Mouse (Mus musculus): Measurements from ENCODE around the gene Acvrl1. TPM values are rescaled to one million over a fixed set of nuclear protein-coding genes. Genes with fewer than 3 reads are reported as not detected.

The Acvrl1 gene
- polyA plus RNA-seq, 1 experiment from 2014 or later, result 5.5 TPM

- no peaks in the 10 kb centered on the region for H3K9me3 ChIP-seq (ENCODE audit: control insufficient read depth, low read length)
- WGBS, result 41% methylated on average over 8 of the region's 8 CpGs
- peaks cover 19% of the 10 kb centered on the region for H3K4me1 ChIP-seq (replicated peaks; ENCODE audit: control insufficient read depth, insufficient read depth, low read length)
- no peak overlapping the region for H3K4me2 ChIP-seq (replicated peaks; ENCODE audit: low read depth, low read length)
- no peak overlapping the region for H3K4me3 ChIP-seq (ENCODE audit: low read depth, low read length)
- H3K27me3 ChIP-seq (ENCODE audit: control insufficient read depth, insufficient read depth, low read length), result no peaks in the 10 kb centered on the region
- no peaks in the 10 kb centered on the region for H3K36me3 ChIP-seq (ENCODE audit: control insufficient read depth, insufficient read depth, low read length)
- DNase-seq (ENCODE audit: low spot score) (no peak), ATAC-seq (ENCODE audit: low FRiP score) (no peak)
- H3K9ac ChIP-seq (ENCODE audit: low read depth, low read length), result no peak overlapping the region
- H3K27ac ChIP-seq (ENCODE audit: low read depth, low read length), result no peak overlapping the region
Measured at GRCm38 (mm10) chr15:101142672-101143071, 14.3 kb downstream of the Acvrl1 start.

- H3K4me3 ChIP-seq (ENCODE audit: low read depth, low read length), result no peak overlapping the region
- 19% methylated on average over 8 of the region's 8 CpGs for WGBS
- no peaks in the 10 kb centered on the region for H3K27me3 ChIP-seq (ENCODE audit: control insufficient read depth, insufficient read depth, low read length)
- DNase-seq (ENCODE audit: low spot score), result no peak
- peaks cover 19% of the 10 kb centered on the region for H3K4me1 ChIP-seq (replicated peaks; ENCODE audit: control insufficient read depth, insufficient read depth, low read length)
- no peak overlapping the region for H3K9ac ChIP-seq (ENCODE audit: low read depth, low read length)
- H3K4me2 ChIP-seq (replicated peaks; ENCODE audit: low read depth, low read length), result no peak overlapping the region
- ATAC-seq (ENCODE audit: low FRiP score), result no peak
- H3K36me3 ChIP-seq (ENCODE audit: control insufficient read depth, insufficient read depth, low read length), result no peaks in the 10 kb centered on the region
- H3K9me3 ChIP-seq (ENCODE audit: control insufficient read depth, low read length), result no peaks in the 10 kb centered on the region
- no peak overlapping the region for H3K27ac ChIP-seq (ENCODE audit: low read depth, low read length)
Measured at GRCm38 (mm10) chr15:101143494-101143893, 15.2 kb downstream of the Acvrl1 start.

DNA sequence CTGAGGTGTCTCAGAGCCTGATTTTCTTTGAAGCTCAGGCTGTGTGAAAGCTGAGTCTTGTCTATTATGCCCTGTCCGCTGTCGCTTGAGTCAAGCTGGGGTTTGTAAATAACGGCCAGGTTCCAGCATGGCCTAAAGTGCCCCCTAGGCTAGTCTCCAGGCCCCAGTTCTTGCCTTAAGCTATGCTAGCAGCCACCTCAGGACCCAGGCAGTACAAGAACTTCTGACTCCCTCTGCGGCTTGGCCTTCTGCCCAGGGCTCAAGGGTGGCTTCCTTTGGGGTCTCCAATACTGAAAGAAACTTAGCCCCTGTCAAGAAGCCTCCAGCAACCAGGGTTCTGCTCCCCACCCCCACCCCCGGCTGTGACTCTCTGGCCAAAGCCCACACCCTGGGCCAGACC is 15.9 kb downstream of the Acvrl1 start:
- Histone ChIP-seq H3K4me3 (ENCODE audit: low read depth, low read length) (no peak overlapping the region), H3K27ac (ENCODE audit: low read depth, low read length) (no peak overlapping the region), H3K9ac (ENCODE audit: low read depth, low read length) (no peak overlapping the region), H3K4me2 (replicated peaks; ENCODE audit: low read depth, low read length) (no peak overlapping the region), H3K27me3 (ENCODE audit: control insufficient read depth, insufficient read depth, low read length) (no peaks in the 10 kb centered on the region), H3K4me1 (replicated peaks; ENCODE audit: control insufficient read depth, insufficient read depth, low read length) (peaks cover 17% of the 10 kb centered on the region), H3K9me3 (ENCODE audit: control insufficient read depth, low read length) (no peaks in the 10 kb centered on the region), H3K36me3 (ENCODE audit: control insufficient read depth, insufficient read depth, low read length) (no peaks in the 10 kb centered on the region)
- no peak for DNase-seq (ENCODE audit: low spot score)
- no peak for ATAC-seq (ENCODE audit: low FRiP score)
- WGBS, result 84% methylated on average over 5 of the region's 5 CpGs

DNA sequence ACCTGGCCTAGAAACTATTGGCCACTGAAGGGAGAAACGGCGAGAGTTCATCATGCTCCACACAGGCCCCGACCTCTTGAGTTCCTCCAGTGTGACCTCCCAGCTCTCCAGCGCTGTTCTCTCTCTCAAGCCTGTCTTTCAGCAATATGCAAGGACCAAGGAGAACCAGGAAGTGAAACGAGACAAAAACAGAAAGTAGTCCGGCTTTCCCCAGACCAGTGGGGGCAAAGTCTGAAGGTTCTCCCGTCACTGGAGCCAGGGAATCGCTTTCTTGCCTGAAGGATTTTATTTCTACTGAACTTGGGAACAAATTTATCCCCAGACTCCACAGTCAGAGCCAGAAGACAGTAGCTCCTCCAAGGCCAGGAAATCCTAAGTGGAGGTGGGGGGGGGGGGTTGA is 16.5 kb downstream of the Acvrl1 start:
- no peak for ATAC-seq (ENCODE audit: low FRiP score)
- Histone ChIP-seq H3K4me3 (ENCODE audit: low read depth, low read length) (no peak overlapping the region), H3K4me2 (replicated peaks; ENCODE audit: low read depth, low read length) (no peak overlapping the region), H3K36me3 (ENCODE audit: control insufficient read depth, insufficient read depth, low read length) (no peaks in the 10 kb centered on the region), H3K4me1 (replicated peaks; ENCODE audit: control insufficient read depth, insufficient read depth, low read length) (peaks cover 11% of the 10 kb centered on the region; the same call in 1 of the 2 replicates), H3K27ac (ENCODE audit: low read depth, low read length) (no peak overlapping the region), H3K9ac (ENCODE audit: low read depth, low read length) (no peak overlapping the region), H3K9me3 (ENCODE audit: control insufficient read depth, low read length) (no peaks in the 10 kb centered on the region), H3K27me3 (ENCODE audit: control insufficient read depth, insufficient read depth, low read length) (no peaks in the 10 kb centered on the region)
- 85% methylated on average over 8 of the region's 8 CpGs for WGBS
- DNase-seq (ENCODE audit: low spot score), result no peak

DNA sequence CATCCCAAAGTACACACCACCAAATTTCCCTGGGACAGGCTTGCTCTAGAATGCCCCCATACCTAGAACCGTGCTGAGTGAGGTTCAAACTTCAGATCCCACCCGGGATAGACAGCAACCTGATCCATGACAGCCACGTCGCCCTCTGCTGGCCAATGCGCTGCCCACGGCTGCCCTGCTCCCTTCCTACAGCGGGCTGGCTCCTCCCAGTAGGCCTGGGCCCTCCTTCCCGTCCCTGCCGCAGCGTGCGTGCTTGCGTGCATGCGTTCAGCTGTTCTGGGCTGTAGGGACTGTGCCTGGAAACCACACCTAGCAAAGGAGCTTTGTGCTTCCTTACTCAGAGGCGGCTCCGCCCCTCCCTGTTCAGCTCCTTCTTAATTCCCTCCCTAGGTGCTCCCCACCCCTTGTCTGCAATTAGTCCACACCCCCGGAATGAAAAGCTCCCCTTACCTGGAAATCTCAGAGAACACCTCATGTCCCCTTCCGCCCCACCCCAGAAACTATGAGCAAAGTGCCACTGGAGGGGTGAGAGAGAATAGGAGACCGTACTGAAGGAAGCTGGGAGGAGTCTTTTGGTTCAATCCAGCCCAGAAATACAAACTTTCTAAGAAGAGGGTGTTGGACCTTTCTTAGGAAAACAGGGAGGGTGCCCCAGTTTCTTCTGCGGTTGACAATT is 17.2 kb downstream of the Acvrl1 start:
- H3K4me1 ChIP-seq (replicated peaks; ENCODE audit: control insufficient read depth, insufficient read depth, low read length), result peaks cover 7% of the 10 kb centered on the region; the same call in 1 of the 2 replicates
- ATAC-seq (ENCODE audit: low FRiP score) (peak; percentile 86), DNase-seq (ENCODE audit: low spot score) (peak; percentile 96)
- WGBS, result 12% methylated on average over 19 of the region's 19 CpGs
- H3K4me3 ChIP-seq (ENCODE audit: low read depth, low read length), result 0 out of 2 replicates have a peak overlapping the region, but pooled peaks have one; percentile 0
- peak overlapping the region; percentile 25; the same call in 1 of the 2 replicates for H3K9ac ChIP-seq (ENCODE audit: low read depth, low read length)
- H3K27me3 ChIP-seq (ENCODE audit: control insufficient read depth, insufficient read depth, low read length), result no peaks in the 10 kb centered on the region
- H3K36me3 ChIP-seq (ENCODE audit: control insufficient read depth, insufficient read depth, low read length), result no peaks in the 10 kb centered on the region
- H3K4me2 ChIP-seq (replicated peaks; ENCODE audit: low read depth, low read length), result peak overlapping the region; percentile 37
- H3K9me3 ChIP-seq (ENCODE audit: control insufficient read depth, low read length), result no peaks in the 10 kb centered on the region
- no peak overlapping the region for H3K27ac ChIP-seq (ENCODE audit: low read depth, low read length)

DNA sequence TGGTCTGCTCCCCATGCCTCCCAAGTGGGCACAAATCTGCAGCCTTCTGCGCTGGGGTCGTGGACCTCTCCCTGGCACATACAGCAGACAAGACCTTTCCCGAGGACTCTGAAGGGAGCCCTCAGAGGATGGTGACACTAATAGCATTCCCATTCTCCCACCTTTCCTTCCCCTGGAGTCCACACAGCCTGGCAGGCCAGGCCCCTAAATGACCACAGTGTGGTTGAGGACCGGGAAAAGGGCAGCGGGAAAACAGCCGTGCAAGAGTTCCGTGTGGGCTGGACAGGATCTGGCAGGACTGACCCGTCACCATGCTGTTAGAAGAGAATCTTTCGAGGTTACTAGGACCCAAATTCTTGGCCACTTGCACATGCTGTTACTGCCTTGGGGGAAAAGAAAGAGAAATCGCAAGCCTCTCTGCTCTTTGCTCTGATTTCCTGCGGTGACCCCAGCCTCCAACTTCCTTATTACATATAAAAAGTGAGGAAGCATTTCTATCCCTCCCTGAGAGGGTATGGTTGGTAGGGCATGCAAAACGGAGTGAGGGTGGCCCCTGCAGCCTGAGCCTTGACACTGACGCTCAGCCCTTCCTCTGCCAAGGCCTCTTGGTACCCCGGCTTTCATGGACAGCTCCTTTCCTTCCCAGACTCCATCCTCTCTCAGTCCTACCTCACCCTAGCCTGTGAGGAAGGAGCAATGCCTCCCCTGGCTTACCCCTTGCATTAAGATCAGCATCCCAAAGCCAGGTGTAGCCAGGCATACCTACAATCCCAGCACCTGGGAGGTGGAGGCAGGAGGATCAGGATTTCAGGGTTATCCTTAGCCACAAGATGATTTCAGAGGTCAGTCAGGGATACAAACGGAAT is 18.0 kb downstream of the Acvrl1 start:
- DNase-seq (ENCODE audit: low spot score), result no peak
- no peak for ATAC-seq (ENCODE audit: low FRiP score)
- H3K27me3 ChIP-seq (ENCODE audit: control insufficient read depth, insufficient read depth, low read length), result no peaks in the 10 kb centered on the region
- no peak overlapping the region for H3K4me3 ChIP-seq (ENCODE audit: low read depth, low read length)
- 0 out of 2 replicates have a peak, but pooled peaks cover 6% of the 10 kb centered on the region for H3K4me1 ChIP-seq (replicated peaks; ENCODE audit: control insufficient read depth, insufficient read depth, low read length)
- no peaks in the 10 kb centered on the region for H3K36me3 ChIP-seq (ENCODE audit: control insufficient read depth, insufficient read depth, low read length)
- 0 out of 2 replicates have a peak overlapping the region, but pooled peaks have one; percentile 25 for H3K9ac ChIP-seq (ENCODE audit: low read depth, low read length)
- H3K27ac ChIP-seq (ENCODE audit: low read depth, low read length), result no peak overlapping the region
- 70% methylated on average over 15 of the region's 15 CpGs for WGBS
- no peaks in the 10 kb centered on the region for H3K9me3 ChIP-seq (ENCODE audit: control insufficient read depth, low read length)
- no peak overlapping the region for H3K4me2 ChIP-seq (replicated peaks; ENCODE audit: low read depth, low read length)

- Histone ChIP-seq H3K4me1 (replicated peaks; ENCODE audit: control insufficient read depth, insufficient read depth, low read length) (0 out of 2 replicates have a peak, but pooled peaks cover 6% of the 10 kb centered on the region), H3K9me3 (ENCODE audit: control insufficient read depth, low read length) (no peaks in the 10 kb centered on the region), H3K4me2 (replicated peaks; ENCODE audit: low read depth, low read length) (no peak overlapping the region), H3K27me3 (ENCODE audit: control insufficient read depth, insufficient read depth, low read length) (no peaks in the 10 kb centered on the region), H3K9ac (ENCODE audit: low read depth, low read length) (no peak overlapping the region), H3K36me3 (ENCODE audit: control insufficient read depth, insufficient read depth, low read length) (no peaks in the 10 kb centered on the region), H3K27ac (ENCODE audit: low read depth, low read length) (no peak overlapping the region), H3K4me3 (ENCODE audit: low read depth, low read length) (no peak overlapping the region)
- 83% methylated on average over 16 of the region's 16 CpGs for WGBS
- ATAC-seq (ENCODE audit: low FRiP score) (no peak), DNase-seq (ENCODE audit: low spot score) (no peak)
Measured at GRCm38 (mm10) chr15:101147115-101147909, 19.0 kb downstream of the Acvrl1 start.

GRCm38 (mm10) chr15:101147910-101148273 is 19.6 kb downstream of the Acvrl1 start:
- ATAC-seq (ENCODE audit: low FRiP score), result no peak
- Histone ChIP-seq H3K36me3 (ENCODE audit: control insufficient read depth, insufficient read depth, low read length) (no peaks in the 10 kb centered on the region), H3K4me2 (replicated peaks; ENCODE audit: low read depth, low read length) (no peak overlapping the region), H3K4me3 (ENCODE audit: low read depth, low read length) (no peak overlapping the region), H3K9ac (ENCODE audit: low read depth, low read length) (no peak overlapping the region), H3K27me3 (ENCODE audit: control insufficient read depth, insufficient read depth, low read length) (no peaks in the 10 kb centered on the region), H3K27ac (ENCODE audit: low read depth, low read length) (no peak overlapping the region), H3K9me3 (ENCODE audit: control insufficient read depth, low read length) (no peaks in the 10 kb centered on the region), H3K4me1 (replicated peaks; ENCODE audit: control insufficient read depth, insufficient read depth, low read length) (0 out of 2 replicates have a peak, but pooled peaks cover 6% of the 10 kb centered on the region)
- DNase-seq (ENCODE audit: low spot score), result no peak
- WGBS, result 66% methylated on average over 6 of the region's 6 CpGs
